Mouse (Mus musculus) T-helper 17 cell (primary cell): ENCODE results near the gene Ly6g5c.

ENCODE experiments used
- in situ Hi-C, 2 experiments: fragments of 300-600 bp; cut with MboI, MseI; formaldehyde crosslinking; loops; 1 replicate in 1 of 2; 2 replicates in 1 of 2; pipeline ENCODE4 v1.15.1; 2025; ENCODE audit warnings: high pct_unique_total_duplicates in 2 of 2

The Ly6g5c gene

DNA sequence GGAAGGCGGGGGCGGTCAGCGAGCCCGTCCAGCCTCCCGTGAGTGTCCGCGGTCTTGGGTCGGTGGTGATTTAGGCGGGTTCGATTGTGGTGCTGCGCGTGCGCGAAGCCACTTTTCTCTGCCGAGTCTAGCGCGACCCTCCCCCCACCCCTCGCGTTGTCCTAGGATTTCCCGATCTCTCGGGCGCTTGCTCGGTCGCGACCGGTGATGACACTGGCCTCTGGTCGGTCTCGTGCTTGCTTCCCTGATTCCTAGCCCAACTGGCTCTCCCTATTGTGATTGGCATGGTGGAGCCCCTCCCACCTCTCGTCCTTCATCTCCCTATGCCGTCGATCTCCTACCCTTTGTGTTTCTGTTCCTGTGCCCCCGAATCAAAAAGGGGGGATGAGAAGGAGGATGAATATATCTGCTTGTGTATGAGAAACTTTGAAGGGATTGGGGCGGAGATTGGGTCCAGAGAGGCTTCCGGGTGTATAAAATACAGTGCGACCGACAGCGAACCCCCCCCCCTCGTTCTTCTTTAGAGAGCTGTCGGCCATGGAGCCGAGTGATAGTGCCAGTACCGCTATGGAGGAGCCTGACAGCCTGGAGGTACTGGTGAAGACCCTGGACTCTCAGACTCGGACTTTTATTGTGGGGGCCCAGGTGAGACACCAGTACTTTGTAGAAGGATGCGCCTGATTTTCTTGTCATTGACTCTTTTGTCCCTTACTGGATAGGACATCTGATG, 27.7 kb downstream of the Ly6g5c start:
- in situ Hi-C loops, result no loop called here

DNA sequence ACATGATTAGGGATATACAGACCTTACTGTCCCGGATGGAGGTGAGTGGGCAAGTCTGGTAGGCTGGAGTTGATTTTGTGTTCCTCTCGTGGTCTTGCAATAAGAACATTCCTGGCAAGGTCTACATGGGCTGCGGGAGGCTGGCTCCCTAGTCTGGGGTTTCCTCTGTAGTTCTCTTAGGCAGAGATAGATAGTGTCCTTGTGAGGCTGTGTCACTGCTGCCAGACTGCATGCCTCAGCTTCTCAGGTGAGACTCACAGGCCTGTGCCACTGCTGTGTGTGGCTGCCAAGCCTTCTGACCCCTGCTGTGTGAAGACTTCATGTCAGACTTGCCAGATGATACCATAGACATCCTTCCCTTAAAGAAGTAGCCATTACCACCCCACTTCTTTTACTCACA, 31.2 kb downstream of the Ly6g5c start:
- in situ Hi-C loops, result no loop called here

DNA sequence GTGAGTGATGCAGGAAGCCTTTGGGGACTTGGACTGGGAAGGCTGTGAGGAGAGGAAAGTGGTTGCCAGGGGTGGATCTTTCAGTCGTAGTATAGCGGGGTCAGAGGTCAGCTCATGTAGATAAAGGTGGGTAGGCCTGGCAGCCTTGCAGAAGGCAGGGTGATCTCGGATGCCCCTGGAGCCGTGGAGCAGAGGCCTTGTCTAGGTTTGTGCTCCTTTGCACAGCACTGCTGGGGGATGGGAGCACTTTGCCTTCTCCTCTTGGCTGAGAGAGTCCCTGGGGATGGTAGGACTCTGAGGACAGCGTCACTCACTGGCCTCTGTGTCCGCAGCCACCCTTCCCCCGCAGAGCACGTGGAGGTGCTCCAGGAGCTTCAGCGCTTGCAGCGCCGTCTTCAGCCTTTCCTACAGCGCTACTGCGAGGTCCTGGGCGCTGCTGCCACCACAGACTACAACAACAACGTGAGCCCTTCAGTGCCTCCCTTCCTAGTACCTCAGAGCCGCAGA, 32.5 kb downstream of the Ly6g5c start:
- in situ Hi-C loops, result no loop called here

DNA sequence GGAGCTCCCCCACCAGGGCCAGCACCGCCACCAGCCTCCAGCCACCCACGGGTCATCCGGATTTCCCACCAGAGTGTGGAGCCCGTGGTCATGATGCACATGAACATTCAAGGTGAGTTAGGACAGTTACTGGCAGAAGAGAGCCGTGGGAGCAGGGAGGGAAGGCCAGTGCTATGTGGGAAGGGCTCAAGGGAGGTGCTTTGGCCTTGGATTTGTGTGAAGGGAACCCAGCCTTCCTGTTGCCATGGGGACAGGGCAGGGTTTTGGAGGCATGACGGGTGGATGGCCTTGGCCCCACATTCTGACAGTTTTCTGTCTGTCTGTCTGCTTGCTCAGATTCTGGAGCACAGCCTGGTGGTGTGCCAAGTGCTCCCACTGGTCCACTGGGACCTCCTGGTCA, 33.9 kb downstream of the Ly6g5c start:
- in situ Hi-C loops, result no loop called here

DNA sequence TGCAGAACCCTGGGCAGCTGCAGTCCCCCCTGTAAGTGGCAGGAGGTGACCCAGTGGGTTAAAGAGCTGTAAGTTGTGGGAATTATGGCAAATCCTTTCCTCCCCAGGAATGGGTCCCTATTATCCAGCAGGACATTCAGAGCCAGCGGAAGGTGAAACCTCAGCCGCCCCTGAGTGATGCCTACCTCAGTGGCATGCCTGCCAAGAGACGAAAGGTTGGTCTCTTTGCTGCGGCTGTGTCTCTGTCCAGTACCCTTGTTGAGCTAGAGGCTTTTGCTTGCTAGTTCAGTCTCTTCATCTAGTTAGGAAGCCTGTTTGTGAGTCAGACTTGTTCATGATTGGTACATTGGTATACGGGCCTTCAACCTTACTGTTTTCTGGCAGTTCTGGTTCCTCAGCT, 38.1 kb downstream of the Ly6g5c start:
- in situ Hi-C loops, result no loop called here

DNA sequence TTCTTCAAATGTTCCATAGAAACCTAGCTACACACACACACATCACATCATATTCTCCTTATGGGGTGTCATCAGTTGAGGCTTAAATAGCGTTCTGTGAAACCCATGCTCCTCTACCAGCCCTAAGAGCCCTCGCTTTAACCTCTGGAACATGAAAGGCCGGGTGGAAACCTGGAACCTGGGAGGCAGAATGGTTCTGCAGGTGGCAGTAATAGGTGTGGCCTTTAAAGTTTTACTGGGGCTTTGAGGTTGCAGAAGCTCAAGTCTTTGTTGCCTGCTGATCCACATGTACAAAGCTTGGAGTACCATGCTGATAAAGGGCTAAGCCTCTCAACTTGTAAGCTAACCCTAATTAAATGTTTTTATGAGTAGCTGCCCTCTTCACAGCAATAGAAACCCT, 39.3 kb downstream of the Ly6g5c start:
- in situ Hi-C loops, result no loop called here

DNA sequence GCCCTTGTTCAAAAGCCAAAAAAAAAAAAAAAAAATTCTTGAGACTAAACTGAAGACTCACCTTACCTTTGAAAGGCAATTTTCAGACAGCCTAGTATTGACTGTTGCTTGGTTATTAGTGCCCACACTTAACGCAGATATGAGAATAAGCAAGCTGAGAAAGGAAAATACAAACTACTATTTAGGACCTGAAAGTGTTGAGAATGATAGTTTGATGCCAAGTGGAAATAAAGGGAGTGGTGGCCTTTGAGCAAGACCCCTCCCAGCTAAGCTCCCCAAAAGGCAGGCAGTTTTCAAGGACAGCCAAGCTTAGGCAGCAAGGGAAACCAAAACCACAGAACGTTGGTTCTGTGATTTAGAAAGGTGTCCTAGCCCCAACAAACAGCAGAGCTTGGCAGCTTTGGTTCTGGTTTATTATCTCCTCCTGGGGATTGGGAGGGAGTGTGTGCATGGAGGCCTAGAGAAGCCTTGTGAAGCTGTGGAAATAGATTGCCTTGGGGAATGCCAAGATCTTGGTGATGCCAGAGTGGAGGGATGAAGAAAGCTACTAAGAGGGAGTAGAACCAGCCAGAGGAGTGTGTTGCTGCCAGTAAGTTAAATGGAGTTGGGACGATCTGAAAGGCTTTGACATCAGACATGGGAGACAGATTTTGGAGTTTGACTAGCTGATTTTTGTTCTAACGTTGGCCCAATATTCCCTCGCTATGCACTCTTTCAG, 40.0 kb downstream of the Ly6g5c start:
- in situ Hi-C loops, result no loop called here

DNA sequence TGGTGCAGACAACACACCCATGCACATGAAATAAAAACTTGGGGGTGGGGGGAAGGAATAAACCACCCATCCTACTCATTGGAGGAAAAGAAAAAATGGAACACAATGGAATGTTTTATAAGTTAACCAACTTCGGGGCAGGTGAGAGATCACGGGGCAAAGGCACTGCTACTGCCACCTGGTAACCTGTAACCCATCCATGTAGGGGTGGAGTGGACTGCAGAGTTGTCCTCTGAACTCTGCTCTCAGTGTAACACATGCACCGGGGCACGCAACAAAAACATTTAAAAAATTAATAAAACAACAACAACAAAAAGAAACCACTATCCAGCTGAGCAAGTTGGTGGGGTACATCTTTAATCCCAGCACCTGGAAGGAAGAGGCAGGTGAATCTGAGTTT, 44.0 kb downstream of the Ly6g5c start:
- in situ Hi-C loops, result no loop called here

DNA sequence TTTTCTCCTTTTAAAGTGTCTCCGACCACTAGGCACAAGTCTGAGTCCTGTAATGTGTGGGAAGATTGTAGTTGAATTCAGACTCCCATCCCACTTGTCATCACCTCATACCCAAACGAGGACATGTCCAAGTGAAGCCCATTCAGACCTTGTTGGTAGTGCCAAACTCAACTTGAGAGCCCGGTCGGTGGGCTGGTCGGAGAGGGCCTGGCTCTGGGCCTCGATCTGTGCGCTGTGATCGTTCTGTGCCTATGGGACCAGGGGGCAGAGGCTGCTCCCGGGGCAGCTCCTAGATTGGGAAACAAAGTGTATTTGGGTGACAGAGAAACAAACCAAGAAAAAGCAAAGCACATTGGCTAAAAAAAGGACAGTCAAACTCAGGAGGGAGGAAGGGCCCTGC, 45.0 kb downstream of the Ly6g5c start:
- in situ Hi-C loops, result no loop called here

DNA sequence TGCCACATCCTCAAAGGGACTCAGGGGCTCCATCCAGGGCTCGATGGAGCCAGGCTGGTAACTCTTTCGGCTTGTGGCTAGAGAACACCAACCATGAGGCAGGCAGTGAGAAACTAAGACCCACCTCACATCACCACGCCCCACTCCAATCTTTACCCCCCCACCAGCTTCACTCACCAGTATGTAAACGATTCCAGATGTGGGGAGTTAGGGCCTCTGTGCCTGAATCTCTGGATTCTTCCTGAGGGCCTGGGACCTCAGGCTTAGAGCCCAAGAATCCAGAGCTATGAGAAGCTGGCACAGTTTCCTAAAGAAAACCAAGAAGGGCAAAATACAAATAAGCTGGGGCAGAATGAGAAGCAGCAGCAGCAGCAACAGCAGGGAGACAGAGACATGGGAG, 45.9 kb downstream of the Ly6g5c start:
- in situ Hi-C loops, result no loop called here

DNA sequence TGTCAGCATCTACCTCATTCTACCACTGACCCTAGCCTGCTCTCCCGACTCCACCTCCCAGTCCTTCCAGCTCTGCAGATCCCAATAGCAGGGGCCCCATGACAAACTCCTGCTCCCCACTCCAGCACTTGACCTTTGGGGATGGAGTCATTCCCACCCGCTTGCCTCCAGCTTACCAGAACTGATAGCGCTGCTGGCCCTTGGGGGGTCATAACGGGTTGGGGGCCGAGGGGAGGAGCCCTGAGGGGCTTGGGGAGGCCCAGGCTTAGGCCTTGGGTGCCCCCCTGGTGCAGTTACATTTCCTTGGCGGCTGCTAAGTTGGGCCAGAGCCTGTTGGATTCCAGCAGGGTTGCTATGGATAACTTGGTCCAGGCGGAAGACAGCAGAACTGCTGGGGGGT, 46.5 kb downstream of the Ly6g5c start:
- in situ Hi-C loops, result no loop called here

DNA sequence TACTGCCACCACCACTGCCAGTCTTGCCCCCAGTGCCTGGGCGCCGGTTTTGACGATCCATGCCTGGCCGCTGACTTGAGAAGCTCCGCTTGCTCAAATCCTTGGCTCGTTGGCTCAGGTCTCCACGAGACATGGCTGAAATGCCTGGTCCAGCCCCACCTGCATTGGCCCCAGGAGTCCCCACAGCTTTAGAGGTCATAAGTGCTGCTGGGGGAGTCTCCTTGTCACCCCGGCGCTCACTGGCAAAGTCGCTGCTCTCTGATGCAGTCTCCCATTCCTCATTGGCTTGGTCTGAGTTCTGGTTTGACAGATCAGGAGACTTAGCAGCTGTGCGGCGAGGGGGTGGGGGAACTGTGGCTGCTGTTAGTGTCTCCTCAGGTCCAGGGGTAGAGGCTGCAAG, 47.4 kb downstream of the Ly6g5c start:
- in situ Hi-C loops, result no loop called here

DNA sequence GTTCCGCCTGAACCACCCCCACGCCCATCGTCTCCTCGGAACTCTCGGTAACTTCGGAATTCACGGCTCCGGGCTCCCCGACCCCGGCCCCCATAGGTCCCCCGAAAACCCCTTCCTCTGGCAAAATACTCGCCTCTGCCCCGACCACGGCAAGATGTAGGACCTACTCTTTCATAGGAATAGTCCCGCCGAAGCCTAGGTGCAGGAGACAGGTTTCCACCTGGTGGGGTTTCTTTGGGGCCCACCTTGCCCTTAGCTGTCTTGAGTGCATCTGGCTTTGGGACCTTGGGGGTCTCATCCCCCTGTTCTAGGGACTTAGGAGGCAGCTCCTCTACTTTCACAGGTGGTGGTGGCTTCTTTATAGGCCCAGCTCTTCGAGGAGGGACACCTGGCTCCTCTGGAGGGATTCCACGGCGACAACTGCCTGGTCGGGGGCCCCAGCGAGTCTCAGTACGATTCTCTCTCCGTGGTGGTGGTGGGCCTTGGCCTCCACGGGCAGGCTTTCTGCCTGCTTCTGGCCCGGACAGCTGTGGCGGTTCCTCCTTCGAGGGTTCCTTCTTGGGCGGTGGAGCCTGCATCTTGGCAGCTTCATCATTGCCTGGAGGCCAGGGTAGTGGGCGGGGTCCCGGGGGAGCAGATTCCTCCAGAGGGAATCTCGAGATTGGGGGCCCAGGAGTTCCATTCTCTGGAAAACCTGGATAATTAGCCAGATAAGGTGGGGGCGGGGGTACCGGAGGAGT, 48.6 kb downstream of the Ly6g5c start:
- in situ Hi-C loops, result no loop called here

DNA sequence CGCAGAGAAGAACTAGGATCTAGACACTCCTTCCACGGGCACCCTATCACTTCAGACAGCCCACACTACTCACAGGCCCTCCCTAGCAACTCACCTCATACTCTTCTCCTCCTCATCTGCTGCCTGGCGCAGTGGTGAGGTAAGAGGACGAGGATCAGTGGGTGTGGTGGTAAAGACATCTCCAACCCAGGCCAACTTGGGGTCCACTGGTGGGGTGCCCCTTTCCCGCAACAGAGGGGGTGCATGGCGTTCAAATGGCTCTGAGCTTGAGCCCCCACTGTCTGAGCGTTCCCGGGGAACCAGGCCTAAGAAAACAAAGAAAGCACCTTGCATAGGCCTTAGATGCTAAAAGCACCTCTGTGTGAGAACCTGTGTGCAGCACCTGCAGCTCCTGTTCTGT, 49.2 kb downstream of the Ly6g5c start:
- in situ Hi-C loops, result no loop called here

DNA sequence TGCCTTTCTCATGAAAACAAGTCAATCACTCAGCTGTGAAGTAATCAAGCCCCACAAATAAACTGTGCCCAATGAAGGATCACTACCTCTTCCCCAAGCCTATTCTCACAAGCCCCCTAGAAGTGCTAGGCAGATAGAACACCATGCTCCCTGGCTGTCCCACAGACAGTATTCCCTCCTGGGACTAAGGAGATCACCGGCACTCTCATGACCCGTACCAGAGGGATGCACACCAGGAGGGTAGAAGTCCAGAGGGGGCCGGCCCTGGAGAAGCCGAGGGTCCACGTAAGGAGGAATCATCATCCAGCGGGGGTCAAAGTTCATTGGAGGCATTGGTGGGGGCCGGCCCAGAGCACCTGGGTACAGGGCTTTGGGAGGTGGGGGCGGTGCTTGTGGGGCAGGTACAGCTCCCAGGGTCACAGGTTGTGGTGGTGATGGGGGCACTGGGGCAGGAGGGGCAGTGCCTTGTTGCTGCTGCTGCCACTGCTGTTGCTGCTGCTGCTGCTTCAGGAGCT, 49.6 kb downstream of the Ly6g5c start:
- in situ Hi-C loops, result no loop called here

DNA sequence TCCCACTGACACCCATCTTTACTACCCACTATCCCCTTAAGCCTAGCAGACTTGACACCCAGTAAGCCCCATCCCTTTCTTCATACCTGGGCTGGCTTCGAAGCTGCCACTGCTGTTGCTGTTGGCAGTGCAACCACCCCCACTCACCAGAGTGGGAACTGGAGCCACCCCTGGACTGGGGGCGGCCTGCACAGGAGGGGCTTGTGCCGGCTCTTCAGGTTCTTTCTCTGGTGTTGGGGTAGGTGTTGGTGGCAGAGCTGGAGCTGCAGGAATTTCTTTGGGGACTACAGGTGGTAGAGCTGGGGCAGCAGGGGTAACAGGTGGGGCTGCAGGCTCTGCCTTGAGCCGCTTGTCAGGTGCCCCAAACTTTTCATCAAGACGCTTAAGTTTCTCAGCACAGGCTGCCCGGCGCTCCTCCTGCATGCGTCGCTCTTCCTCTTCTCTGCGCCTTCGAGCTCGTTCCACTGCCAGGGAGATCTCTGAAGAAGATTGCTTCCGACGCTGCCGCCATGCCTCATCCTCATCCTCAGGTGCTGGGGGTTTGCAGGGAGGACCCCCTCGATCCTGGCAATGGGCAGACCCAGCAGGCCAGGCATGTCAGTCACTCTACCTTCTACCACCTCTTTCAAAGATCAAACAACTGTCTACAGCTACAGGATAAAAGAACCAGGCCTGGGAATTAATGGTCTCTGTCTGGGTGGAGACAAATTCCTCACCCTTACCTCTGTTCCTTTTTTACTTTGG, 50.9 kb downstream of the Ly6g5c start:
- in situ Hi-C loops, result no loop called here

DNA sequence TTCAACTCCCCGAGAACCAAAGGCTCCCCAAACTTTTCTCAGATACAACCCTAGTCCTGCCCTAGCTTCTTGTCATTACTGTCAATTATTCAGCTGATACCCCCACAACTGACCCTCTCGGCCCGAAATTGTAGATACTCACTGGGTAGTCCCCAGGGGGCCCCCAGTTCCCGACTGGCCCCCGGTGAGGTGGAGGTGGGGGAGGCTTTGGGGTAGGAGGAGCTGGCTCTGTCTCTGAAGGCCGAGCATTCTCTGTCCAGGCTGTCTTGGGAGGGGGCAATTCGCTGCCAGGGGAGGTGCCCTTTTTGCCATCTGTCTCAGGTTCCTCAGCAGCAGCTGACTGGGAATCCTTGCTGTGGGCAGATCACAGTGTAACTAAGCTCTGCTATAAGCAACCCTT, 51.6 kb downstream of the Ly6g5c start:
- in situ Hi-C loops, result no loop called here

DNA sequence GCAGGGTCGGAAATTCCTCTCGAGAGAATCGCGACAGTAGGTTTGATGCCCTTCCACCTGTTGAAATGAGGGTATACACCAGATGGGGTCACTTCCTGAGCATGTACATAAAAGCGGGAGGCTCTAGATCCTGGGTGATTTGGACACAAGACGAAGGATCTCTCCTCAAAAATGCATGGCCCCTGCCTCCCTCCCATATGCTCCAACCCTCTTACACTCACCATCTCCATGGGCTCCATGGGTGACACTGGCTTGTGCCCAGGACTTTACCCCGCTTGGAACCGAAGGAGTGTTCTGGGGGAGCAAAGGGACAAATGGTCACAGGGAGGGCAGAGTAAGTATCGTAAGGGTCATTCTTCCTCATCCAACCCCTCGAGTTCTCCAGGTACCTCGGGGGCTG, 53.3 kb downstream of the Ly6g5c start:
- in situ Hi-C loops, result no loop called here
